Mouse (Mus musculus) ovary, adult 18-20 months (tissue): Measurements from ENCODE around the gene Leap2.

ENCODE experiments used
- DNase-seq: peaks from one replicate; pipeline ENCODE4 v3.0.0; 2022; ENCODE audit warnings: low spot score, mixed read lengths

The Leap2 gene

DNA sequence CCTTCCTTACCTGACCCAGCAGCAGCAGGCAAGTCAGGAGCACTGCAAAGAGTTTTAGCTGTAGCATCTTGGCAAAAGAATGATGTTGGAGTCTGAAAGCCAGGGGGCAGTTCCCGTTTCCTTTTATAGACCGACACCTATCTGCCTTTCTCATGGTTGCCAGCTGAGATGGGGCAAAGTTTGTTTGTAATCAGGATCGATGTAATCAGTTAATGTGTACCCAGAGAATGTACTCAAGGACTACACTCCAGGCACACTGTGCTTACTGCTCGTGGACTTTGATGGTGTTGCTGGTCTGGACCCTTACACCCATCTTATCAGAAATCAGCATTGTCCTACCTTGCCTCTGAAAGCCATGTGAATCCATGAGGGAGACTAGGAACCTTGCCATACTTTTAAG is at the start of gene Leap2:
Leap2 (minus strand) TSS at position 135 of the 400 bp plus-strand sequence.
- DNase-seq, result no peak

DNA sequence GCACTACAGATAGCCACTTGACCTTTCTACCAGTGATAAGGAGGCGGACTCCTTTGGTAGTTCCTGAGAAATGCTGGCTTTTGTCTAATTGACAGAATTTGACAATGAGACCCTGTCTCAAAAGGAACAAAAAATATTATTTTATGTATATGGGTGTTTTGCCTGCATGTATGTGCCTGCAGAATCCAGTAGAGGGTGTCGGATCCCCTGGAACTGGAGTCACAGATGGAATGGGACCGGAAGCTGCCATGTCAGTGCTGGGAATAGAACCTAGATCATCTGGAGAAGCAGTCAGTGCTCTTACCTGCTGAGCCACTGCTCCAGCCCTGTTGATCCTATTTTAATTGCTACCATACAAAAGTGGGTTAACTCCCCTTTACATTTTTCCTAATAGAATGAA is 49.7 kb upstream of the Leap2 start:
- DNase-seq, result no peak

DNA sequence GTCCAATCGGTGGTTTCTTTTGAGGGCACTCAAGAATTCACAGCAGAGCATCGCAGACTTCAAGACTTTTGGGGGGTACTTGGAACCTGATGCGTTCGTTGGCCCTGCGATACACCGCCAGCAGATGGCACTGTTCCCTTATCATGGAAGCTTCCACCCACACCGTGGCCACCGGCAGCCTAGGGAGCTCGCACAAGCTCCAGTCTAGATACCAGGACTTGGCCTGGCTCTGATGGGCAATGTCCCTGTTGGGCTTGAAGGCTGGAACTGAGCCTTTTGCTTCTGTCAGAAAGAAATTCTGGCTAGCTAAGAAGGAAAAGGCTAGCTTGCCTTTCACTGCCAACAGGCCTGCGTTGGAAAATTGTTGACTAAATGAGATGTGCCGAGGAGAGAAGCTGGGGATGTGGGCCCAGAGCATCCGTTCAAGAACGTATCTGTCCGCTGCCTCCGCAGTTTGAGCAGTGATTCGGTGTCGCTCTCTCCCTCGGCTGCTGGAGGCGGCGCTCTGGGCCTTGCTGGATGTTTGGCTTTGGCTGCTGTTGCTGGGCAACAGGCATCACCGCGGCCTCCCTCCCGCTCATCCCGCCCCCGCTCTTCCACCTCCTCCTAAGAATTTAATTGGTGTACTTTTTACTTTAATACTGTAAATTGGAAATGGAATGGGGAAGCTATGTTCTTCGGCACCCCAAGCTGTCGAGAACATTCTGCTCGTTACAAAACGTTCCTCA is 47.2 kb upstream of the Leap2 start, which contains the start of gene Gm9837:
Gm9837 (minus strand) TSS at position 512 of the 728 bp plus-strand sequence.
- peak; percentile 72 for DNase-seq

DNA sequence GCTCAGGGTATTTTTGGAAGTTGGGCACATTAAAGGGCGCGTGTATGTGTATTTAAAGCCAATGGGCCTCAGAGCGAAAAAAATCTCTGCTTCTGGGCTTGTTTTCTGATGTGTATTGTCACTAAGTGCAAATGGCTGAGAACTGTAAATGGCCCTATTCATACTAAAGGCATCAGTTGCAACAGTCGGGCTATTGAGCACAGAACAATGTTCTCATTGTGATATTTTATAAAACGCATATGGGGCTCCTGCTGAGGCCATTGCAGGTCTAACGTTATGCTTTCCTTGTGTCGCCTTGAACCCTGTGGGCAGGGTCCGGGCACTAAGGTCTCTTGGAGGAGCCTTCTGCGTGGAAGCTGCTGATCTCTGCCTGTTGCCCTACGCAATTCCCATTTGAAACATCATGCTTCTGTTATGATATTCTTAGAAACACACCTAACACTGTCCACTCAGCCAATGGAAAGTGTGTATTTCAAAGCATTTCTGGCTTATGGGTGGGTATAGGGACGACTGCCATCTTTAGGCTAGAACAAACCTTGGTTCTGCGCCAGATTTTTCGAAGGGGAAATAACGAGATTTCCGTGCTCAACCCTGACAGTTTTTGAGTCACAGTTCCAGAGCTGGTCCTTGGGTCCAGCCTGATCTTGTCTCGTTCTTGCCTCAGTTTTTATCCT is 46.5 kb upstream of the Leap2 start:
- DNase-seq, result no peak

DNA sequence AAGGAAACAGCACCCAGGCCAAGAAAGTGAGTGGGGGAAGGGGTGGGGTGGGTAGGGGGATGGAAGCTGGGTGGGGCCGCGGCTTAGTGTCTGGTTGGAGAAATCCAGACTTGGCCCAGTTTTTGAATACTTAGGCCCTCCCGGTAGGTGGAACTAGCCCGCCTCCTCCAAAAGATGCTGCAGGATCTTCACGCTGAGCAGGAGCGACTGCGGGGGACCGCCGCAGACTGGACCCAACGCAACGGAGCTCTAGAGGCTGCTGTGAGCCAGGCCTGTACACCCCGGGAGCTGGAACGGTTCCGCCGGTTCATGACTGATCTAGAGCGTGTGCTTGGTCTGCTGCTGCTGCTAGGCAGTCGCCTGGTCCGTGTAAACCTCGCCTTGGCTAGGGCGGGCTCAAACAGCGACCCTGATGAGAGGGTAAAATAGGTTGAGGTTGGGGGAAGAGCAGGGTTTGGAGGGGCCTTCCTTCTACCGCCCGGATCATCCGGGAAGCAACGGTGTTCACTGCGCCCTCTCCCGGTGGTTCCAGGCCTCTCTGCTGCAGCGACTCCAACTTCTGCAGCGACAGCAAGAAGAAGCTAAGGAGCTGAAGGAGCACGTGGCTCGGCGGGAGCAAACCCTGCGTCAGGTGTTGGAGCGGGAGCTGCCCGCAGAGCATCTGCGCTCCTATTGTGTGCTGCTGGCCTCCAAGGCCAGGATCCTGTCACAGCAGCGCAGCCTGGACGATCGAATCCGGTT is 43.4 kb upstream of the Leap2 start:
- peak; percentile 54 for DNase-seq

DNA sequence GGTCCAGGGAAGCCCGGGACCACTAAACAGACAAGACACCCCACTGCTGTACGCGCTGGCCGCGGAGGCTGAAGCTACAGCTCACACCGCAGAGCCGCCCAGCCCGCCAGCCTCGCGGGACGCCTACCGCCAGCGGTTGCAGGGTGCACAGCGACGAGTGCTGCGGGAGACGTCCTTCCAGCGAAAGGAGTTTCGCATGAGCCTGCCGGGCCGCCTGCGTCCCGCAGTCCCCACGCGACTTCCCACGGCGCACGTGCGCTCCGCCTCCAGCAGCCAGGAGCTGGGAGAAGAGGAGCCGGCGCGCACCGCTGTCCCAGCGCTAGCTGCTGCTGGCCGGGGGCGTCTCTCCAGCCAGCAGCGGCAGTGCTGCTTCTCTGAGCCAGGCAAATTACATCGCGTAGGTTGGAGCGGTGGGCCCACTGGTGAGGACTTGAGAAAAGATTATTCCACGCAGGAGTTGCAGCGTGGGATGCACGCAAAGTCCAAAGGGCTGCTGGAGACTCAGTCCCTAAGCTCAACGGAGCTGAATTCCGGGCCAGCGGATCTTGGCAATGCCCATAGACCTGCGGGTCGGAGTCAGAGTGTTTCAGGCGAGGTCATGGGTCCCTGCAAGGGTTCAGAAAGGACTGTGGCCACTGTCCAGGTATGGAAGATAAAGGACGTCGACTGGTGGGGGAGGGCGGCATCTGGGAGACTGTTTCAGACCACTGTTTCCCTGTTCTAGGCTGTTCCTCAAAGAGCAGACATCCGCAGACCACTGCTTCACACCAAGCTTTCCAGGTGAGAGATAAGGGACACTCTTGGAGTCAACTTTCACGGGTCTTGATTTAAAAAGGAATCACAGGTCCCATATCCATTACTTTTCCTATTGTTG is 40.8 kb upstream of the Leap2 start:
- DNase-seq, result no peak

DNA sequence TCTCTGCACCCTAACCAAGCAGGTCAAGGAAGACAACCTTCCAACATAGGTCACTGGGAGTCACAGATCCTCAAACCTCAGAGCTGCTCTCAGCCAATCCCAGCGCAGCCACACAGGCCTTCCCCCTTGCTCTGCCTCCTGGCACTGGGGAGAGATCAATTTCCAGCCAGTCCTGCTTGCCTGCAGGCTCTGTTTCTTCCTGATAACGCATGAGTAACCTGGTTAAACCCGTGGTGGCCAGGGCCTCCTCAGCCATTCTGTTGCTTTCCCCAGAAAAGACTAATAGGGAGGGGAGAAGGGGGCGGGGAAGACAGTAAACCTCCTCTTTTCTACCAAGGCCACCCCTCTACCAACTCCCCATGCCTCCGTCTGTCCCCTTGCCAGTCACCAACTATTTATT is 38.8 kb upstream of the Leap2 start:
- no peak for DNase-seq

DNA sequence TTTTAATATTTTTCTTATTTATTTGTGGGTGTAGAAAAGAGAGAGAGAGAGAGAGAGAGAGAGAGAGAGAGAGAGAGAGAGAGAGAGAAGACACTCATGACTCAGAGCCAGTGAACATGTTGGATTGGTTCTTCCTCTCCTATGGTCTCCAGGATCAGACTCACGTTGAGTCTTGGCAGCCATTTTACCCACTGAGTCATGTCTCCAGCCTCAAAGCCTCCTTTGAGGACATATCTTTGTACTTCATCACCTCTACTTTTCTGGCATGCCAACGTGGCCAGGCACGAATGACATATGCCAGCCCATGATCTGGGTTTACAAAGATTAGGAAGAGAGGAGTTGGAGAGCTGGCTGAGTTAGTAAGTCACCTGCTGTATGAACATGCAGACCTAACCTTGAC is 37.2 kb upstream of the Leap2 start:
- no peak for DNase-seq

DNA sequence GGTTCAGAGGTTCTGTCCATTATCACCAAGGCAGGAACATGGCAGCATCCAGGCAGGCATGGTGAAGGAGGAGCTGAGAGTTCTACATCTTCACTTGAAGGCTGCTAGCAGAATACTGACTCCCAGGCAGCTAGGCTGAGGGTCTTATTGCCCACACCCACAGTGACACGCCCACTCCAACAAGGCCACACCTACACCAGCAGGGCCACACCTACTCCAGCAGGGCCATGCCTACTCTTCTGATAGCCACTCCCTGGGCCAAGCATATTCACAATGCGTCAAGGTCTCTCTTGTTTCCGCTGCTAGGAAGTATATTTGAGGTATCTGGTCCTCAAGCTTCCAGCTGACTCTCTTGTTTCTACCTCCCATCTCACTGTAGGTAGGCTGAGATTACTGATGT is 36.0 kb upstream of the Leap2 start:
- no peak for DNase-seq

DNA sequence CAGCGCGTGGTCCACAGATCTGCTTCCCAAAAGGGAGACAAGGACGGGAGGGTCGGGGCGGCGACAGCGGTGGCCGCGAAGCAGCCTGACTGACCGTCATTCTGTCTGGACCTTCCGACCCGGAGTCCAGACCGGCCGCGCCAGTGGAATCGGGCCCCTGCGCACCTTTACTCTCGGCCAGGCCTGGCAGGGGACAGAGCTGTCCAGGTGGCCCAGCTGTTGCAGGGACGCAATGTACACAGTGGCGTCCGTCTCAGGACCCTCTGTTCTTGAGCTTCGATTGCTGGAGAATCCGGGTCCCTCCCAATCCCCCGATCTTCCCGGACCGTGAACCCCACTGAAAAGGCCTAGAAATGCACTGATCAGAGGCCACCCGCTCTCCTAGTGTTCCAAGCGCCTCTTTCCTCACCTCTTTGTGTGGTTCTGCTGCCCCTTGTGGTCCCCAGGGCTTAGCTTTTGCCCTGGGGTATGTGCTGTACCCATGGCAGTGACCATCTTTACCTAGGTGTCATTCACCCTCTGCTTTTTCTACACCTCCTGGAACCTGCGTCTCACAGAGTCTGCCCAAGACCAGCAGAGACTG is 34.5 kb upstream of the Leap2 start:
- DNase-seq, result no peak

DNA sequence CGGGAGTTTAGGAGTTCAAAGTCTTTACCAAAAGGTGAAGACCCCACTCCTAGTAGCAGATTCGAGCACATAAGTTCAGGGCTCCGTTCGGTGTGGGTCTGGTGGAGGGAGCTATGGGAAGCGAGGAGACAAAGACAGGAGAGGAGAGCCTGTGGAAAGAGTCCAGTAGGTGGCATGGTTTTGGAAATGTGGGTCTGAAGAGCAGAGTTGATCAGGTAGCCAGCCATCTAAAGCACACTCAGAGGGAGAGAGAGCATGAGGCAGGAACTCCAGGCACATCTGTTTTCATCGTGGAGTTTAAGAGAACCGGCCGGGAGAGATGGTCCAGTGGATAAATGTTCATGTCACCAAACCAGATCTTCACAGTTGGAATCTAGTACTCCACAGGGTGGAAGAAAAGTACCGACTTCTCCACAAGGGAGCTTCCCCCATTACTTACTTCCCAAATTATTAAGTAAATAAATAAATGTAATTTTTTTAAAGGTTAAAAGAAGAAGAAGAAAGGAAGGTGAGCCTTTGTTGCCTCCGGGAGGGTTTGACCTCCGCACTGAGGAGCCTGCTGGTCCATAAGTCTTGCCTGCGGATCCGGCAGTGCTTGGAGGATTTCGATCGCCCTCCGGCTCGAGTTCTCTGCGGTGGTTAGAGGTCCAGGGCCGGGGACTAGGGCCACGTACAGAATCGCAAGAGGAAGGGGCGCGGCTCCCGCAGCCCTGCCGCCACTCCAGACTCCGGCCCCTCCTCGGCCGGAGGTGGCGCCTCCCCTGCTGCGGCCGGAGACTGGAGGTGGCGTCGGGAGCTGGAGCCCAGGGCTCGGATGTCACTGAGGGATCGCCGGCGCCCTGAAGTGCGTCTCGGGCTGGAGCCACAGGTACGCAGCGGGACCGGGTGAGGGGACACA is 33.8 kb upstream of the Leap2 start, which contains the start of the genes Gm10447 and Shroom1:
Gm10447 (minus strand) TSS at position 637 of the 898 bp plus-strand sequence.
Shroom1 (plus strand) TSS at position 732 of the 898 bp plus-strand sequence.
- peak; percentile 59 for DNase-seq

DNA sequence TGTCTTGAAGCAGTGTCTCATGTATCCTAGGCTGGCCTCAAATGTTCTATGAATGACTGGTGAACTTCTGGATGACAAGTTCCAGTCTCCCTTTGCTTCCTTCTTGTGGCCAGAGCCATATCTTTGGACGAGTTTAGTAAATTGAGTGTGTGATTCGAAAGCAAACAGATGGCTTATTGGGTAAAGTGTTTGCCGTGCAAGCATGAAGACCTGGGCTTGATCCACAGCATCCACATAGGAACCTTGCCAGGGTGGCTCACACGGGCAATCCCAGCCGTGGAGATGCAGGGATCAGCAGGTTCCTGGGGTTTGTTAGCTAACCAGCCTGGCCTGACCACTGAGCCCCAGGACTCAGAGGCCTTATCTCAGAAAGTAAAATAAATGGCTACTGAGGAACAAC is 30.1 kb upstream of the Leap2 start:
- DNase-seq, result no peak

DNA sequence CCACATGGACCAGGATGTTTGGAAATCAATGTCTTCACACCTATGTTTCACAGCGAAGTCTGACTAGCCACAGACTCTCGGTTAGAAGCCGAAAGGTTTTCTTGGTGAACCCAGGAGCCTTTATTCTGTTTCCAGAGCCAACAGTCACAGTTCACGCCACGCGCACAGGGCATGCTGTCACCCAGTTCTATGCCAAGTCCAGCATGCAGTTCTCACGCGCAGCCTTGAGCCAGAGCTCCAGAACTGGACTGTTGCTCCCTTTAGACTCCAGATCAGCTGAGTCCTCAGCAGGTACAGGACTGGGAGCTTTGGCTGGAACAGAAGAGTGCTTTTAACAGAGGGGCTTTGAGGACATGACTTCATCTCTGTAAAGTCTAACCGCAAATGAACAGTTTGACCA is 29.4 kb upstream of the Leap2 start:
- no peak for DNase-seq

DNA sequence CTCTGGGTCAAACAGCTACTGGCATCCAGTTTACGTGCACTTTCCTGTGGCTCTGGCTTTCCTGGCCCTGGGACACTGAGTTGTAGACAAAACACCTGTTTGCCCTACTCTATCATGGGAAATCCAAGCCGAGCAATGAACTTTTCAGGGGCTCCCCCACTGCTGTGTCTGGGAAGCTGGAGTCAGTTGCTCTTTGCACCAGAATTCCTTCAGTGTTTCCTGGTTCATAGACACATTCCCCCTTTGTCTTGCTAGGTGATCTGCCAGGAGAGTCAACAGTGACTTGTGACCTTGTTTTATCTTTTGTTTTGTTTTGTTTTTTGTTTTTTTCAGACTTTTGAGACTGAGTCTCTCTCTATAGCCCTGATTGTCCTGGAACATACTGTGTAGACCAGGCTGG is 28.4 kb upstream of the Leap2 start:
- DNase-seq, result no peak

DNA sequence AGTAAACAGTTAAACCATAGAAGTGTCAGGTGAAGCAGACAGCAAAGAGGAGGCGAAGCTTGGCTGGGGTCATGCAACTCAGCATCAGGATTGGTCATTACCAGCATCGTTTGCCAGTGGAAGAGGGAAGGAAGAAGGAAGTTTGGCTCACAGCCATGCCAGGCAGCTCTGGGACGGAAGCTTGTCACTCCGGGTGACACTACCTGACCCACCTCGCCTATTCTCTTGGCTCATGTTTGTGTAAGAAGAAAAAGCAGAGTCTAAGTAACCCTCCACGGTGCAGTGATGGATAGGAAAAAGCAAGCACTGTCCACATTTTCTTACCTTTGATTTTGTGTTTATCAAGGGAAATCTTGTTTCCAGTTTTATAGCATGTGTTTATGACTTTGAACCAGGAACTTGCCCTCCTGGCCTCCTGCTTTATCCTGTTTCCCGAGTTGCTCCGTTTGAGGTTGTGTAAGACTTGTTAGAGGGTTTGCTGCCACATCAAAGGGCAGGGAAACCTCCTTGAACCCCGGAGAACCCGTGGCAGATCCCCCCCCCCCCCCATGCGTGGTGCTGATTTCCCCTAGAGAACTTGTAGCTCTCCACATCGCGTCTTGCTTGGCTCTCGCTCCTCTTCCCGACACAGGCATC is 27.2 kb upstream of the Leap2 start:
- no peak for DNase-seq

DNA sequence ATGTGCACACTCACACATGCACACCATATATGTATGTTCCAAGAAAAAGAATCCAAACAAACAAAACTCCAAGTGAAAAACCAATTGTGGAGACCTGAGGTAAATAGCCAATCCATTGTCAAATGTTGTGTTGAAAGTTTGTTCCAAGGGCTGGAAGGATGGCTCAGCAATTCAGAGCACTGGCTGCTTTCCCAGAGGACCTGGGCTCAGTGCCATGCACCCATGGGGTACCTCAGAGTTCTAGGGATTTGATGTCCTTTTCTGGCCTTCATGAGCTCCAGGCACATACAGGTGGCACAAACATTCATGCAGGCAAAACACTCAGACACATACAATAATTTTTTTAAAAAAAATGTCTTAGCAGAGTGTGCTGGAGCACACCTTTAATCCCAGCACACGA is 25.6 kb upstream of the Leap2 start:
- DNase-seq, result no peak

DNA sequence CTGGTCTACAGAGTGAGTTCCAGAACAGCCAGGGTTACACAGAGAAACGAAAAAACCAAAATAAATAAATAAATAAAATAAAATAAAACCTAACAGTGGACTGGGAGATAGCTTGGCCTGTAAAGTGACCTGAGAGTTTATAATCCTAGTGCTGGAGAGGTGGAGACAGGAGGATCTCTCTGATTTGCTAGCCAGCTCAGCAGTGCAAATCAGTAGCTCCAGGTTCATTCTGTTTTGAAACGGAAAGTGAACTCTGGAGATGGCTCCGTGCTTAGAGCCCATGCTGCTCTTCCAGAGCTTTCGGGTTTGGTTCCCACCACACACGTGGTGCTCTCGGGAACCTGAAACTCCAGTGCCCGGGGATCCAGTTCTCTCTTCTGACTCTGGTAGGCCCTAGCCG is 25.0 kb upstream of the Leap2 start:
- DNase-seq, result no peak

DNA sequence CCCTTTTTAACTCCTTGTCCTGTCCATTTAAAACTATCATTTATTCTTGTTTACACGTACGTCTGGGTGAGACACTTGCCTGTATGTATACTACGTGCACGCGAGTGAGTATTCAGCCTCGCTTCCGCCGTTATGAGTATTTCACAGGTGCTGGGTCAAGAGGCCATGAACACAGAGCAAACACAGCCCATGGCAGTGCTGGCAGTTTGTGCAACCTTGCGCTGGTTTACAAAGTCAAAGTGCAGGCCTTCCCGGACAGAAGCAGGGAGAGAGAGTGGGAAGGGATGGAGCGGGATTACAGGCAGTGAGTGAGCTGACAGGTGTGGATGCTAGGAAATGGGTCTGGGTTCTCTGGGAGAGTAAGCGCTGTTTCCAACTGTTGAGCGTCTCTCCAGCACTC is 23.2 kb upstream of the Leap2 start:
- DNase-seq, result no peak

DNA sequence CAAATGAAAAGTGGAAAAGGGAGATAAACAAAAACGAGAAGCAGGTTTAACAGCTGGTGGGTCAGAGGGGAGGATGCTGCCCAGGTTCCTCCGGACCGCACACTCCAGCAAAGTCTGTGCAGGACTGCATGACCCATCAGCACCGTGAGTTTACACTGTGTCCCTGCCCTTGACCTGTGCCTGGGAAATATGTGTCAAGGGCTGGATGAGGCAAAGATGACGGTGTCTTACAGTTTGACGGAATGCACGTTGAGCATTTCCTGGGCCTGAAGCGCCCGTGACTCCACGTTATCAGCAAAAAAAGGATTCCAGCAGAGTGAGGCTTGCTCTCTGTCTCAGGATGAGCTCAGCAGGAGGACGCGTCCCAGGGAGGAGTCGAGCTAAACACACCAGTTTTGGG is 22.6 kb upstream of the Leap2 start:
- no peak for DNase-seq

DNA sequence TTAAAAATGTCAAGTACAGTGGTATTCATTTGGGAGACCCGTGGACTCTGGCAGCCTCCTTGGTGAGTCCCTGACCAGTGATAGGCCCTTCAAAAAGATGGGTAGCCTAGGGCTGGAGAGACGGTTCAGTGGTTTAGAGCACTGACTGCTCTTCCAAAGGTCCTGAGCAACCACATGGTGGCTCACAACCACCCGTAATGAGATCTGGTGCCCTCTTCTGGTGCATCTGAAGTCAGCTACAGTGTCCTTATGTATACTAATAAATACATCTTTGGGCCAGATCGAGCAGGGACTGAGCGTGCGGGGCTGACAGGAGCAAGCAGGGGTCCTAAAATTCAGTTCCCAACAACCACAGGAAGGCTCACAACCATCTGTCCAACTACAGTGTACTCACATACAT is 20.9 kb upstream of the Leap2 start:
- DNase-seq, result no peak
